Mouse (Mus musculus): ENCODE measurements around the gene Erf.
A peak's percentile ranks its signal among the peaks of the same experiment; 100 is the strongest.

Erf gene

DNA sequence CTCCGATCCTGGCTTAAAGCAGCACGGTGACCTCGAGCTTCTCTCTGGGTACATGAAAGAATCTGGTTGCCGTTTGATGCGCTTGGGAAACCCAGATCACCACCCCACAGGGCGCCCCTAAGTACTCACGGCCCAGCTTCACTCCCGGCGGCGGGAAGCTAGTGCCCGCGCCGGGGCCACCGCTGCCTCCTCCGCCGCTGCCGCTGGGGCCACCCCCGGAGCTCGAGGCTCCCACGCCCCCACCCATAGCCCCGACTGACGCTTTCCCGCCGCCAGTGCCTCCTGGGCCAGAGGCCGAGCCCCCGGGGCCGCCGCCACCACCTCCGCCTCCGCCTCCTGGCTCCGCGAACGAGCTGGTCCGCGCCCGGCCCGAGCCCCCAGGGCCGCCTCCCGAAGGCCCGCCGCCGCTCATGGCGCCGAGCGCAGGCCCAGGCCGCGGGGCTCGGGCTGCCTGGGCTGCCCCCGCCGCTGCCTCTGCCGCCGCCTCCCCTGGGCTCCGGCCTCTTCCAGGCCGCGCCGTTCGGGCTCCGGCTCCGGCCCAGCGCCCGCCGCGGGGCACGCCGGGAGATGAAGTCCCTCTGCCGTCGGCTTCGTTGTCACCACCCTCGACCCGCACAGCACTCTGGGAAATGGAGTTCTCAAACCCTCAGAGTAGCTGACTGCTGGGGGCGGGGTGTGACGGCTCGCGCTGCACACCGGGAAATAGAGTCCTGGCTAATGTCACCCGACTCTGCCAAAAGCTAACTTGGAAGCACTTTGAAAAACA is 13.1 kb downstream of the Erf start, which contains the start of gene Gsk3a:
TSS of gene Gsk3a (minus strand) at position 603 of the 766 bp plus-strand sequence.
- DNase-seq = peak; percentile 98 to 99

DNA sequence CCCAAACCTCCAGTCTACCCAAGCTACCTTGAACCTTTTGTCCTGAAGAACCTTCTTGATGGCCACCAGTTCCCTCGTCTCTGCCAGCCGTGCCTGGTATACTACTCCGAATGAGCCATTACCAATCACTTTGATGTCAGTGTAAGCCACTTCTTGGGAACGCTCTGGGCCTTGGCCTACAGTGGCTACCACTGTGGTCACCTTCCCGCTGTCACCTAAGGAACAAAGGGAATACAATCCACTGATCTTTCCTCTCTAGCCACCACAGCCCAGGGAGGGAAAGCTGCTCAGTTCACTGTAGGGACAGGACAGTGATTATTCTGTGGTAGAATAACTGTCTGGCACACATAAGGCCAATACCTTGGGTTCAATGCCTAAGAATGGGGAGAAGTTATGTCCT is 15.0 kb downstream of the Erf start:
- DNase-seq = no peak

DNA sequence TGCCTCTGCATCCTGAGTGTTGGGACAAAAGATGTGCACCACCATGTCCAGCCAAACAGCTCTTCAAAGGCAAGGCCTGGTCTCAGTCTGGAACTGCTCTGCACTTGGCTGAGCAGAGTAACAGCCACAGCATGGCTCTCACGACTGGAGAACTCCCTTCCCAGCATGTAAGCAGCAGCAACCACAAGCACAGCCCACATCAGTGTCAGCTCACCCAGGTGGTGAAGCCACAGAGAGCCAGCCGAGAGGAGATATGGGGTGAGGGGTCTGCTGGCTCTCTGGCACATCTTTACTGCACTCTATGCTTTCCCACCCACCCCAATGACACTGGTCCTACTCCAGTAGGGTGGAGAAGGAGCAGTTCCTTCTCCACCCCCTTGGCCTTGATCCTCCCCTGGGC is 17.5 kb downstream of the Erf start:
- DNase-seq = no peak

DNA sequence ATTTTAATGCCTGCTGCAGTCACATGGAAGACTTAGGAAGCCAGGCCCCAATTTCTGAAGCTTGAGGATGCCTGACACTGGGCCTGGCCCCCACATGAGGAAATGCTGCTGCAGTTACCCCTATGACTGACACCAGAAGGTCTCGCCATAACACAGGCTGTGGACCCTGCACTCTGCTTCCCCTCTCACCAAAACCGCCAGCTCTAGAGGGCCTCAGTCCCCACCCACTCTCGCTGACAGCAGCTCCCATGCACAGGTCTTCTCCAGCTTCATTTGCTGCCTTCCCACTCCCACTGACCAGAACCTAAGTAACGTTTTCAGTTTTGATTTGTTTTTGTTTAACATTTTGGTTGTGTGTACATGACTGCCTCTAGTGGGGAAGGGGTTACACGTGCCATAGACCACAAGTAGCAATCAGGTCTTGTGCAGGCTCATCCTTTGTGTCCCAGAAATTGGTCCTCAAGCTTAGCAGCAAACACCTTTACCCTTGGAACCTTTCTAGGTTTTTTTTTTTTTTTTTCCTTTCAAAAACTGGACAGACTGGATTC is 18.4 kb downstream of the Erf start:
- no peak for DNase-seq

DNA sequence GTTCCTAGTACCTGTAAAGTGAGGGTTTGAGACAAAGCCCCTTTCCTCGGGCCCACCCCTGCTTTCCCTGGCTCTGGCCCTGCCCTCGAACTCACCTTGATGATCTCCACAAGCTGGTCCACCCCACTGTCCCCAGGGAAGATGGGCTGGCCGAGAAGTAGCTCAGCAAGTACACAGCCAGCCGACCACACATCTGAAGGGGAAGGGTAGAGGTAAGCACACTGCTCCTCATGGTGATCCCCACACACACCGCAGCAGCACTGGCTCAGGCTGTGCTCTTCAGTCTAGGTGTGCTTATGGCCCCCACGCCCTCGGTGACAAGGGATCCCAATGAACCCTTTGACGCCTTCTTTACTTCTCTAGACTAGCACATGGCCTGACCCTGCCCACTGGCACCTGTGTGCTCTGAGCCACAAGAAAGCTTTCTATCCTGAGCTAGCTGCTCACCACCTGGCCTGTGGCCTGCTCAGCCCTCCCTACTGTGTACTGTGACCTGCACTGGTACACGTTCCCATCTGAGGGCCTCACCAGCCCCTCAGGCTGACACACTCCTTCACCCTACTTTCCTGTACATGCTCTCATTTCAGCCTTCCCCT is 19.8 kb downstream of the Erf start:
- no peak for DNase-seq

DNA sequence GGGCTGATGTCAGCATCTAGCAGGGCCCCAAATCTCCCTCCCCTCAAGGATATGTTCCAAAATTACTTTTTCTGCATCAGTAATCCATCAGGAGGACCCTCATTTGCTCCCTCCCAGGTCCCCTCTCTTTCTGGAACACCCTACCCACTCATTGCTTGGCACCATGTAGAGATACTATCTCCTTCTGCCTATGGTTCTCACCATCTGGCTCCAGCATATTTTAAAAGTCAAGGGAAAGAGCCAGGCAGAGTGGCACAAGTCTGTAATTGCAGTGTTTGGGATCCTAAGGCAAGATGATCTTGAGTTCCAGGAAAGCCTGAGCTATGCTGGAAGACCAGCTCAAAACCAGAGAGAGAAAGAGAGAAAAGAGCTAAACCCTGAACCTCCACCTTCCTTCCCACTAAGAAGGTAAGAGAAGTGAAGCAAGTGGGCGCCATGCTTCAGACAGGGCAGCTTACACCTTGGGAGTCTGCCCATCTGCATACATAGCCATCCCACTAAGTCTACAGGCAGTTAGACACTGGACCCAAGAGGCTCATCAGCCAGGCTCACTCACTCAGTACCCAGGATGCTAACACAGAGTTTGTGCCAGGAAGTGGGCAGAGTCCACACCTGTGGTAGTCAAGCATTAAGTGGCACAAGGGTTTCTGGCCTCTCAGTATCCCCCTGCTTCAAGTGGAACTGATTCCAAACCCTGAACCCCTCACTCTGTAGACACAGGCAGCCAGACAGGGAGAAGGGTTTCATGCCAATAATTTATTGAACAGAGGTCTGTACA is 22.8 kb downstream of the Erf start:
- DNase-seq = no peak

DNA sequence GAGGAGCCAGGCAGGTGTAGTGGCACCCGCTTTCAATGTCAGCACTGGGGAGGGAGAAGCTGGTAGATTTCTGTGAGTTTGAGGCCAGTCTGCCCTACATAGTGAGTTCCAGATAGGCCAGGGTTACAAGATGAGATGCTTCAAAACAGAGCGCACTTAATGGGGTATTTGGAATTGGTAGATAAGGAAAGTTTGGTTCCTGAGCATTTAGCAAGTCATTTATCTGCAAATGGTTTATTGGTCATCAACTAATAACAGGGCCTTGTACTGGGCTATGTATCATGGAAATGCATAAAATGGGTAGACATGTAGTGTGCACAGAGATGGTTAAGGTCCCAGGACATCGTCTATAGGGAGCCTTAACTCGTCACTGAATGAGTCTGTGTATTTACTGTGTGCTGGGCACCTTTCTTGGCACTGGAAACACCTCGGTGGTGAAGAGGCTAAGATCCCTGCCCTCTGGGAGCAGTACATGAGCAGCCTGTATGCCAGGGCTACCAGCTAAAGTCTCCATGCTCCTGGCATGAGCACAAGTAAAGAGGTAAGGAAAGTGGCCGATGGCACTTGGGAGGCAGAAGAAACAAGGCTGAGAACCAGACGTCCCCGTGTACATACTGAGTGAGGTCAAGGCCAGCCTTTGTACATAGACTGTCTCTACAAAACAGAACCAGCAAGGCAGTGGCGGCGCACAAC is 28.1 kb downstream of the Erf start:
- DNase-seq = no peak

DNA sequence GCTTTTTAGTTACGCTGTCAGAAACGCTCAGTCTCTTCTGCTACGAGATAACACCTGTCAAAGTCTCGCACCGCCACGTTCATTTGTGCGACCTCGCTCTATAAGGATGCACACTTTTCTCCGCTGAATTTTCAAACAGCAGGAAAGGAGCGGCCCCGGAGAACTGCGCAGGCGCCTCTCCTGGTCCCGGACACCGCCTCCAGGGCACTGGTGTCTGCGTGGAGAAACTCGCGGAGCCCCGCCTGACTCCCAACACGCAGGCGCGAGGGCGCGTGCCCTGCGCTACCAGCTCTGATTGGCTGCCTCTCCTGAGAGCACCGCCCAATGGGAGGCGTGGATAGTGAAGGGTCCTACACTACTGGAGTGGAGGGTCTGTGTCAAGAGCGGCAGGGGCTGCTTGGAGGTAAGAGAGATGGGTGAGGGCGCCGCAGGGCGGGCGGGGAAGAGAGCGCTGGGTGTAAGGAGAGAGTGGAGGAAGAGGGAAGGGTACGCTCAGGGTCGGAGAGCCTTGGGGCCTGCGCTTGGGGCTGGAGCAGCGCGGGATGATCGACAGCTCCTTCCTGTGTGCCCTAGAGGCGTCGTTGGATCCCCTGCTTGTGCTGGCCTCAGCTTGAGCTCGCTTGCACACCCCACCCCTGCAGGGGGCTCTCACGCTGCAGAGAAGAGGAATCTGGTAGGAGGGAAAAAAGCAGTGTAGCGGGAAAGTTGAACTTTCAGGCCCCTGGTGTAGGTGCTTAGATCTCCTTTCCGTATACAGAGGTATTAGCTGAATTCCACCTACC is 29.3 kb downstream of the Erf start, which contains the start of gene Zfp526:
TSS of gene Zfp526 (plus strand) at position 324 of the 782 bp plus-strand sequence.
- peak; percentile 94 to 98 for DNase-seq

DNA sequence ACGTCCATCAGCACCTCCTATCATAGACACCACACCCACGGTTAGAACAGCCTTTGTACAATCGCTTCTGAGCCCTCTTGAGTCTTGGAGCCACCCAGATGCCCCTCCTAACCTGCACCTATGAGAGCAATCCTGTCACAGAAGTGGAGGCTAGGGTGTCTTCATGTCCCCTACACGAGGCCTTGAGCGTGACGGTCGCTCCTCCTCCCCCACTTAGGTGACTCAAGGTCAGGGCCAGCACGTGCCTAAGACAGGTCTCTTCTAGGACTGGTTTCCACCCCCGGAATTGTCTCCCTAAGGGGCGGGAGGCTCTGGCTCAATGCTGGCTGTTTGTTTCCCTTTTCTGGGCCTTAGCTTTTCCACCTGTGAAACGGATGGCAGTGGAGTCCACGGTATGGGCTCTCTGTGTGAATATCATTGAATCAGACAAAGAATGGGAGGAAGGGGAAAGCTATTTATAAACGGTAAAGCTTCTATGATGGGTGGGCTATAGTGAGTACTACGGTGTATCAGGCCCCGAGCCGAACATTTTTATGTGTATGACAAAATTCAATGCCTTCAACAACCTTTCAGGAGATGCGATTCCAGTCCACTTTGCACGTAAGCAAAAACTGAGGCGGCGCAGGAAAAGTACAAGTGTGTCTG is 30.0 kb downstream of the Erf start, which contains the start of gene Dedd2:
TSS of gene Dedd2 (minus strand) at position 159 of the 645 bp plus-strand sequence.
- DNase-seq = peak in 1 of 2 experiments; percentile 24

DNA sequence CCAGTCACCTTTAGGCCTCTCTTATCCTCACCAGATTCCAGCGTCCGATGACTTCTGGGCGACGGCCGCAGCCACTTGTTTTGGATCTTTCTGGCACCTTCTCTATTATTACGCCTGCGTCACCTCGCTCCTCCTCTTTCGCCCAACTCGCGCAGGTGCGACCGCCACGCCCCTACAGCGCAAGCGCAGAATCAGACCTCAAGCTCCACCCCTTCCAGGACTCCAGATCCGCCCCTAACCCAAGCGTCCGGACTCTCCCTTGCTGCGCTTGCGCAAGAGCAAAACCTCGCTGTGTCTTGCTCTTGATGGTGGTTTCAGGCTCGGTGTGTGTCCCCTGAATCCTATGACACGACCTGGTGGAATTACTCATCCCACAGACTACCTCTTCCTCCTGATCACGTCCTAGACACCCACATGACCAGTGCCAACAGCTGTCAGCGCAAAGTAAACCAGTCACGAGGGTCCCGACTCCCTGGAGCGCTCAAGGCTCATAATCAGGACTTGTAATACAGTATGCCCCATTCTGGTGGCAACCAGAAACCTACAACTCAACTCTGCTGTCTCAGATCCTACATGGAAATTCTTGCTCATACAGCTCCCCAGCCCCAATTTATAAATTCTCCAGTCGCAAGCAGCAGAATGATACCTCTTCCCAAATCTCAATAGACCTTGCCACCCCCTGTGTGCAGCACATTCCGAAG is 30.7 kb downstream of the Erf start:
- DNase-seq = peak; percentile 94 to 96

DNA sequence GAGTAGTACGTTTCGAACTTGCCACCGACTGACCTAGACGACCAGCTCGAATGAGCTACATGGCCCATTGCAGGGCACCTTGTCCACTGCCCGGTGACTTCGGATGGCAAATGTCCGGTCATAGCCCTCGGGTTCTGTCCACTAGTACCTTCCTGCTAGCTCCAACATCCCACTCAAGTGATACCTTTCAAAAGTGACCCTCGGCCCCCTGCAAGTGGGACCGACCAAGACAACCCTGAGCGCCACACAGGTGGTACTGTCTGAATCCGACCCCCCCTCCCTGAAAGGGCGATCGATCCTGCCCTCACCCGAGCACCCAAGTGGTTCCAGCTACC is 31.2 kb downstream of the Erf start:
- DNase-seq = no peak

DNA sequence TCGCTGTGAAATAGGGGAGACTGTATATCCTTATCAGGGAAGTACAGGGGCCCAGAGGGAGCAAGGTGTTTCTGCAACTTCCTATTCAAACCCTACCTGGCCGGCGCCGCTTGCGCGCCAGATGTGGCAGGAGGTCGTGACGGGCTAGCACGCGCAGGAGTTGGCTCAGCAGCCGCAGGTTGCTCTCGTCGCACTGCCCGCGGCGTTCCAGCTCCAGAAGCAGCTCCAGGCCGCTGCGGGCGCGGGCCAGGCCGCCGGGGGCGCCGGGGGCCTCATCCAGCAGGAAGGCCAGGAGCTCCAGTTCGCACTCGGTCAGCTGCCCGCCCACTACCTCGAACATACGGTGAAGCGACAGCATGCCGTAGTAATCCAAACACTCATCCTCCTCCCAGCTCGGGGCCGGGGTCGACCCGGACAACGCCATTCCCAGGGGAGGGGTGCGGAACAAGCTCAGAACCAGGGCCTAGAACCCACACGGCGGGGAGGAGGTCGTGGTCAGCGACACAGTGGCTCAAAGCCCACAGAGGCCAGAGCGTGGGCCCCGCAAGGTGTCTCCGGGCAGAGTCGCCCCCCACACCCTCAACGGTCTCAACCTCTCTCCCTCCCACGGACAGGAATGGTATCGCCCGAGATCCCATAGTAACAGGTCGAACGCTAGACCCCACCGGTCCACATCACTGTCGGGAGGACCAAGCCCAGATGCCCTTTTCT is 31.7 kb downstream of the Erf start:
- peak; percentile 53 to 55 for DNase-seq

DNA sequence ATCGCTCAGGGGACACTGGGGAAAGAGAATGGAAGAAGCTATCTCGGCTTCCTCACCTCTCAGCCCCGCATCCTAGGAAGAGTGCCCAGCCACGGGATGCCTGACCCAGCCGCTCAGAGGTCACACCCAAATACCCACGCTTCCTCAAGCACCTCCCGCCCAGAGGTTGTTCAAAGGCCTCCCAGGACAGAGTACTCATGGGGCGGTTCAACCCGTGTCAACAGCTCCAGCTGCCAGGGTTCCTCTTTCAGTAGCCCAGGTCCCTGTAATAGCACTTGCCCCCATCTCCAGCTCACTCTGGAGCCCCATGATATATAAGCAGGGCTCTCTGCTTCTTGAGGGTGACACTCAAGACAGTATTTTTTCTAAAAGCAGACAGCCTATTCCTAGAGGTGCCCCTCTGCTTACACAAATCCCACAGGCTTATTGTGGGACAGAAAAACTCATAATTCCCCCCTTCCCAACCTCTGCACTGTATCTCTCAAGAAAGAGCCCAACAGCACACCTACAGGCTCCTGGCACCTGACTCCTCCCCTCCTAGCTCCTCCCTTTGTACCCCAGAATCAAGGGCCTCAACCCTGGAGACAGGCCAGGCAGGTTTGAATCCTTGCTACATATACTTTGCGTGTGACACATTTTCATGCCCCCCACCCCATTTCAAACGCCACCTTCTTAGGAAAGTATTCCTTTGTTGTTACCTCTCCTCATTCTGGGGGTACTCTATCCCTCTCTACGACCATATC is 32.7 kb downstream of the Erf start:
- DNase-seq = no peak

DNA sequence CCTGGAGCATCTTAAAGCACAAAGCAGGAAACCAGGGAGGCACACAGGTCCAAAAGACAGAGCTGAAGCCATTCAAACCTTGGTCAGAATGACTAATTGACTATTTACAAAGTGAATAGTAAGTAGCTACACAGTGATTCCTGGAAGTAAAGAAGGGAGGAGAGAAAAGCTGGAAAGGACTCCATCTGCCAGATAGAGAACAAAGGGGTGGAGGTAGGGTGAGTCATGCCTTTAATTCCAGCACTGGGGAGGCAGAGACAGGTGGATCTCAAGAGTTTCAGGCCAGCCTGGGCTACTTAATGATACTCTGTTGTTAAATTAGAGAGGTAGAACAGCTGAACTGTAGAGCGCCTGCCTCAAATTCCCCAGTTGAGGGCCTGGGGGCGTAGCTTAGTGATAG is 36.4 kb downstream of the Erf start:
- no peak for DNase-seq

DNA sequence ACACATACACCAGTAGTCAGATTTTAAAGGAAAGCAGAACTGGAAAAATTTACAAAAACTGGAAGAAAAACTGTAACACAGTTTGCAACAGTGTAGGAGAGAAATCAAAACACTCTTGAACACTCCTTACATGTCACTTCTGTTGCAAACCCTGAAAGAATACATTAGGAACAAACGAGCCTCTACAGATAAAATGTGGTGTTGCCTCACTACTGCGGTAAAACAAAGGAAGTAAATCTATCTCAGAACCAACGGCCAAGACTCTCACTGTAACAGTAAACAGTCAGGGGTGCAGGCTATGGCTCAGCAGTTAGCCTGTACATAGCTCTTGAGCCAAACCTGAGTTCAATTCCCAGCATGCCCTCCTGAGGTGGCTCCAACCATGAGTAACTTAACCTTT is 37.5 kb downstream of the Erf start:
- DNase-seq = no peak

DNA sequence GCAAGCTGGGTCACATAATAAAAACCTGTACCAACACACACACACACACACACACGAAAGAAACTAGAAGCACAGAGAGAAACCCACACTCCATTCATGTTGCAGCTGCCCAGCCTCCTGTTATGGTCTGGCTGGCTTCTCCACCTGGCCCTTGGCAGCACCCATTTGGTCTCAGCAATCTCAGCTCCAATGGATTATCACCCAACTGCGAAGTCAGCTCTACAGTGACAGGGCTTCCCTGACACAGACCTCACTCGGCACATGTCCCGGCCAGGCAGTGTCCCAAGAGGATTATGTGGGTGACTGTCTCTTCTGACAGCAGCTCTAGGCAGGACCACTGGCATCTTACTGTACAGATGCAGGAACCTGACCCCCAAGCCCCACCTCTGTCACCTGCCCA is 40.1 kb downstream of the Erf start:
- DNase-seq = no peak

DNA sequence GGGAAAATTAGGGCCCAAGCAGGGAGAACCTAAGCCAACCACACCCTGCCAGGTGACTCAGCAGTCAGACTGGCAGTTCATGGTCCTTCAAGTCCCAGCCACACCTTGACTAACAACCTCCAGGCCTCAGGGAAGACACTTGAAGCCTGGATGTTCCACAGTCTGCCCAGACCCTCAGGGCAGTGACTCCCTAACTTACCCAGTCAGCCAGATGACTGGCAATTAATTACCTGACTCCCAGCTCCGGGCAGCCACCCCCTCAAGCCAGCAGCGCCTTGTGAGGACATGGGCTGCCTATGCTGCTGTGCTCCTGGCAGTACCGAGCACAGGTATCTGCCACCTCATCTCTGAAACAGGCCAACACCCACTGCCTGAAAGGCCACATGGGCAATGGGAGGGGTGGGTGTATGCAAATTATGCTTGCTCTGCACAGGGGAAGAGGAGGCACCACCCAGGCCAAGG is 41.4 kb downstream of the Erf start:
- DNase-seq = no peak

DNA sequence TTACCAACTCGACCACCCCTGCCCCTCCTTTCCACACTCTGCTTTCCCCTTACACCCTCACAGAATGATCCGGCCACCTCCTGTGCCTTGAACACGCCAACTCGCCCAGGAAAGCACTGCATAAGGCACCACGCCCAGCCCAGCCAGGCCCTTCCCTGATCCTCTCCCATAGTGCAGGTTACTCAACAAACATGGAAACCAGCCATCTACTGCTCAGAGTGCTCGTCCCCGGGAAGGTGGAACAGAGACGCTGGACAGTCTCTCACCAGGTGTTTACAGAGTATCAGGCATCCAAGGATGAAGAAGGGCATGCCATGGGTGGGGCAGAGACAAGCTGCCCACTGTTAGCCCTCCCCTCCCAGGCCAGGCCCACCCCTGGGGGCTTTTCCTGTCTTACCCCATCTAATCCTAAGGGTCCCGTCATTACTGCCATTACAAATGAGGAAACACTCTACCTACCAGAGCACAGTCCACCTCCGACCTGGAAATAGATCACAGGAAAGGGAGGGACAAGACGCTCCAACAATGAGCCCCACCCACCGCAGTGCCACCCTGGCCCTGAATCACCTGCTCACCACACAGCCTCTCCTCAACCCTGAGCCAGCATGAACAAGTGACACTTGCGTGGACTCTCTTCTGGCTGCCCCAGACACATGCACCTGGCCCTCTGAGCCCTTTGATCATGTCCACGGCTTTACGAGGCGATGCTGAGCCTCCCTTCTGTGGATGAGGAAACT is 44.3 kb downstream of the Erf start:
- peak; percentile 57 to 74 for DNase-seq
